Mouse (Mus musculus): ENCODE measurements around the gene Man1c1.

DNA sequence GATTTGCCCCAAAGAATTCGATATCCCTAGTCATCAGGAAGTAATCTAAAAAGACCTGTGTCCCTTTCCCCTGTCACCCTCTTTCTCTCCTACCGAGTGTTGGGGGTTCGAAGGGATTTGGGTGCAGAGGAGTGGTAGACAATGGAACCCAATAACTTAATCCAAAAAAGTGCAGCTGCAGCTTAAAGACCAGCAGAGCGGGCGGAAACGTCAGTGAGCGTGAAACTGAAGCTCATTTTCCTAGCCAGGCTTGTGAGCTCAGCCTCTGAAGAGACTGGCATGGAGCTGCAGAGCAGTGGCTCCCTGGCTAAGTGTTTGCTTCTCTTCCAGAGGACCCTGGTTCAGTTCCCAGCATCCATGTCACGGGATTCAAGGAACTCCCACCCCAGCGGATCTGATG, 29.3 kb upstream of the Man1c1 start:
- TF ChIP-seq CTCF (IDR thresholded peaks at IDR 0.05; ENCODE audit: low read depth) (no peak), EP300 (IDR thresholded peaks at IDR 0.05; ENCODE audit: low read depth) (no peak)
